Mouse (Mus musculus): ENCODE measurements around the gene Mboat1.

DNA sequence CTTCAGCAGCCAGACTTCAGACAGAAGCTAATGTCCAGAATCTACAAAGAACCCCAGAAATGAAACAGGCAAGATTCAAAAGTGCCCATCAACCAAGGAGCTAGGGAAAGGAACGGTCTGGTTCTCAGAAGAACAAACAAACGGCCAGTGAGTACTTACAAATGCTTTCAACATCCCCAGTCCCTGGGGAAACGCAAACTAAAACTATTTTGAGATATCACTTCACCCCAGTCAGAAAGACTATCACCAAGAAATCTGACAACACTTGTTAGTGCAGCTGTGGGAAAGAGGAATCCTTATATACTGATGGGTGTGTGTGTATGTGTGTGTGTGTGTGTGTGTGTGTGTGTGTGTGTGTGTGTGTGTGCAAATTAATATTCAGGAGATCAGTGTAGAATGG is 116.4 kb downstream of the Mboat1 start:
- TF ChIP-seq POLR2A (IDR thresholded peaks at IDR 0.05; ENCODE audit: borderline replicate concordance, extremely low read depth, insufficient read depth, insufficient read length, poor library complexity, severe bottlenecking) (no peak), CTCF (IDR thresholded peaks at IDR 0.05; ENCODE audit: borderline replicate concordance, extremely low read depth, insufficient read depth, insufficient read length) (no peak)
